Mouse (Mus musculus) MEL (cell line): ENCODE measurements around the gene Pdrg1. TPM values are rescaled to one million over a fixed set of nuclear protein-coding genes. Genes with fewer than 3 reads are reported as not detected.
A peak's percentile ranks its signal among the peaks of the same experiment; 100 is the strongest.

Experiments
- DNase-seq: peaks from one replicate; pipeline ENCODE4 v3.0.0; 2011; ENCODE audit warnings: low read depth, low spot score
- H3K27ac ChIP-seq: 2 replicates; pipeline ENCODE4 v1.5.1; 2012; ENCODE audit warnings: low read depth, mild to moderate bottlenecking, control low read depth, low read length, moderate library complexity; ENCODE audit not compliant: control insufficient read depth
- H3K27me3 ChIP-seq, 2 experiments: fragments of 150-350 bp in 1 of 2; sonication (generic) in 1 of 2; 2 replicates each; pipeline ENCODE4 v1.6.1; 2012; ENCODE audit warnings: low read length in 2 of 2, mild to moderate bottlenecking in 2 of 2, improper control_type of control experiment in 1 of 2, moderate library complexity in 1 of 2; ENCODE audit not compliant: insufficient read depth in 2 of 2, control insufficient read depth in 1 of 2
- H3K36me3 ChIP-seq, 2 experiments: 2 replicates each; pipeline ENCODE4 v1.6.1; 2012 to 2014; ENCODE audit warnings: low read length in 2 of 2, improper control_type of control experiment in 1 of 2, inconsistent platforms in 1 of 2, mild to moderate bottlenecking in 1 of 2; ENCODE audit not compliant: insufficient read depth in 2 of 2, control insufficient read depth in 1 of 2
- H3K4me1 ChIP-seq, 2 experiments: fragments of 150-350 bp in 1 of 2; sonication (generic) in 1 of 2; 2 replicates each; pipeline ENCODE4 v1.6.1; 2012; ENCODE audit warnings: low read length in 2 of 2, improper control_type of control experiment in 1 of 2, mild to moderate bottlenecking in 1 of 2; ENCODE audit not compliant: insufficient read depth in 2 of 2, control insufficient read depth in 1 of 2
- H3K4me3 ChIP-seq, 2 experiments: fragments of 150-350 bp in 1 of 2; sonication (generic) in 1 of 2; 2 replicates each; pipeline ENCODE4 v1.5.1; 2012; ENCODE audit warnings: low read depth in 2 of 2, low read length in 2 of 2, mild to moderate bottlenecking in 2 of 2, moderate library complexity in 2 of 2, control low read depth in 1 of 2, improper control_type of control experiment in 1 of 2; ENCODE audit not compliant: control insufficient read depth in 1 of 2, insufficient read depth in 1 of 2
- H3K79me2 ChIP-seq: 2 replicates; pipeline ENCODE4 v1.6.1; 2012; ENCODE audit warnings: mild to moderate bottlenecking, low read length, moderate library complexity; ENCODE audit not compliant: control insufficient read depth, poor library complexity, insufficient read depth
- H3K9ac ChIP-seq: 2 replicates; pipeline ENCODE4 v1.6.1; 2012; ENCODE audit warnings: low read depth, mild to moderate bottlenecking, control low read depth, low read length, moderate library complexity; ENCODE audit not compliant: control insufficient read depth, poor library complexity, severe bottlenecking
- H3K9me3 ChIP-seq: fragments of 150-350 bp; sonication (generic); replicated peaks from 2 replicates; pipeline ENCODE4 v1.6.1; 2012; ENCODE audit warnings: mild to moderate bottlenecking, low read length, improper control_type of control experiment, moderate library complexity; ENCODE audit not compliant: insufficient read depth
- BHLHE40 ChIP-seq: IDR thresholded peaks from 2 replicates; pipeline ENCODE4 v1.6.1; 2012; ENCODE audit warnings: low read depth, mild to moderate bottlenecking, inconsistent platforms, low read length, improper control_type of control experiment, borderline replicate concordance
- CHD2 ChIP-seq: IDR thresholded peaks from 2 replicates; pipeline ENCODE4 v1.6.1; 2011; ENCODE audit warnings: low read length, improper control_type of control experiment
- CTCF ChIP-seq, 3 experiments: IDR thresholded peaks in 2 of 3; conservative IDR thresholded peaks in 1 of 3; 2 replicates each; pipeline ENCODE4 v1.5.1; 2011 to 2012; ENCODE audit warnings: low read length in 3 of 3, low read depth in 2 of 3, mild to moderate bottlenecking in 2 of 3, improper control_type of control experiment in 1 of 3, inconsistent platforms in 1 of 3, mixed read lengths in 1 of 3, moderate library complexity in 1 of 3; ENCODE audit not compliant: control insufficient read depth in 1 of 3, insufficient read depth in 1 of 3, poor library complexity in 1 of 3, severe bottlenecking in 1 of 3
- E2F4 ChIP-seq: IDR thresholded peaks from 2 replicates; pipeline ENCODE4 v1.6.1; 2011; ENCODE audit warnings: low read depth, low read length, improper control_type of control experiment, borderline replicate concordance
- ELF1 ChIP-seq: IDR thresholded peaks from 2 replicates; pipeline ENCODE4 v1.6.1; 2014; ENCODE audit warnings: low read depth, mild to moderate bottlenecking, inconsistent platforms, low read length, improper control_type of control experiment, moderate library complexity
- ETS1 ChIP-seq: IDR thresholded peaks from 2 replicates; pipeline ENCODE4 v1.6.1; 2012; ENCODE audit warnings: low read depth, mild to moderate bottlenecking, inconsistent platforms, low read length, improper control_type of control experiment, moderate library complexity
- GABPA ChIP-seq: IDR thresholded peaks from 2 replicates; pipeline ENCODE4 v1.6.1; 2012; ENCODE audit warnings: low read depth, mild to moderate bottlenecking, inconsistent platforms, low read length, improper control_type of control experiment, moderate library complexity
- GATA1 ChIP-seq: IDR thresholded peaks from 2 replicates; pipeline ENCODE4 v1.6.1; 2011; ENCODE audit warnings: low read depth, low read length, improper control_type of control experiment
- HCFC1 ChIP-seq: IDR thresholded peaks from 2 replicates; pipeline ENCODE4 v1.6.1; 2012; ENCODE audit warnings: low read depth, mild to moderate bottlenecking, inconsistent platforms, low read length, improper control_type of control experiment, moderate library complexity
- JUND ChIP-seq: IDR thresholded peaks from 2 replicates; pipeline ENCODE4 v1.6.1; 2011; ENCODE audit warnings: low read depth, mild to moderate bottlenecking, improper control_type of control experiment, low read length
- KAT2A ChIP-seq: conservative IDR thresholded peaks from 2 replicates; pipeline ENCODE4 v1.6.1; 2012; ENCODE audit warnings: low read depth, low read length, improper control_type of control experiment, inconsistent platforms
- MAFK ChIP-seq: IDR thresholded peaks from 2 replicates; pipeline ENCODE4 v1.6.1; 2011; ENCODE audit warnings: low read depth, mild to moderate bottlenecking, low read length, improper control_type of control experiment, borderline replicate concordance
- MAX ChIP-seq: IDR thresholded peaks from 2 replicates; pipeline ENCODE4 v1.6.1; 2011; ENCODE audit warnings: low read length, improper control_type of control experiment
- MAZ ChIP-seq: IDR thresholded peaks from 2 replicates; pipeline ENCODE4 v1.6.1; 2012; ENCODE audit warnings: low read depth, mild to moderate bottlenecking, inconsistent platforms, low read length, improper control_type of control experiment
- MEF2A ChIP-seq: IDR thresholded peaks from 2 replicates; pipeline ENCODE4 v1.6.1; 2014; ENCODE audit warnings: low read depth, mild to moderate bottlenecking, inconsistent platforms, low read length, improper control_type of control experiment; ENCODE audit not compliant: poor library complexity, insufficient replicate concordance, severe bottlenecking; ENCODE audit errors: extremely low read depth
- MXI1 ChIP-seq: IDR thresholded peaks from 2 replicates; pipeline ENCODE4 v1.6.1; 2011; ENCODE audit warnings: mild to moderate bottlenecking, low read depth, low read length, improper control_type of control experiment
- MYC ChIP-seq: IDR thresholded peaks from 2 replicates; pipeline ENCODE4 v1.6.1; 2011; ENCODE audit warnings: low read depth, mild to moderate bottlenecking, low read length, improper control_type of control experiment, moderate library complexity
- NELFE ChIP-seq: IDR thresholded peaks from 2 replicates; pipeline ENCODE4 v1.6.1; 2011; ENCODE audit warnings: low read depth, low read length, improper control_type of control experiment
- NRF1 ChIP-seq: IDR thresholded peaks from 2 replicates; pipeline ENCODE4 v1.6.1; 2014; ENCODE audit warnings: low read depth, mild to moderate bottlenecking, inconsistent platforms, low read length, improper control_type of control experiment, moderate library complexity; ENCODE audit not compliant: poor library complexity, insufficient read depth, severe bottlenecking
- POLR2A ChIP-seq, 2 experiments: IDR thresholded peaks; 2 replicates each; pipeline ENCODE4 v1.6.1; 2011 to 2012; ENCODE audit warnings: low read length in 2 of 2, mild to moderate bottlenecking in 2 of 2, control low read depth in 1 of 2, improper control_type of control experiment in 1 of 2, low read depth in 1 of 2, moderate library complexity in 1 of 2; ENCODE audit not compliant: control insufficient read depth in 1 of 2, insufficient read depth in 1 of 2, poor library complexity in 1 of 2
- POLR2AphosphoS2 ChIP-seq: IDR thresholded peaks from 2 replicates; pipeline ENCODE4 v1.6.1; 2011; ENCODE audit warnings: low read length, improper control_type of control experiment
- POLR2AphosphoS5 ChIP-seq: IDR thresholded peaks from 2 replicates; pipeline ENCODE4 v1.6.1; 2012; ENCODE audit warnings: low read depth, borderline replicate concordance, mild to moderate bottlenecking, inconsistent platforms, low read length, moderate library complexity, mixed read lengths
- RAD21 ChIP-seq: IDR thresholded peaks from 2 replicates; pipeline ENCODE4 v1.6.1; 2011; ENCODE audit warnings: mild to moderate bottlenecking, low read depth, low read length, improper control_type of control experiment
- RCOR1 ChIP-seq: IDR thresholded peaks from 2 replicates; pipeline ENCODE4 v1.6.1; 2012; ENCODE audit warnings: low read depth, mild to moderate bottlenecking, inconsistent platforms, low read length, improper control_type of control experiment
- SIN3A ChIP-seq: IDR thresholded peaks from 2 replicates; pipeline ENCODE4 v1.6.1; 2012; ENCODE audit warnings: low read length, improper control_type of control experiment, inconsistent platforms
- SMC3 ChIP-seq: IDR thresholded peaks from 2 replicates; pipeline ENCODE4 v1.6.1; 2011; ENCODE audit warnings: low read depth, low read length, improper control_type of control experiment
- TCF12 ChIP-seq: IDR thresholded peaks from 2 replicates; pipeline ENCODE4 v1.6.1; 2014; ENCODE audit warnings: low read depth, mild to moderate bottlenecking, inconsistent platforms, low read length, improper control_type of control experiment, moderate library complexity
- UBTF ChIP-seq: IDR thresholded peaks from 2 replicates; pipeline ENCODE4 v1.6.1; 2012; ENCODE audit warnings: low read depth, mild to moderate bottlenecking, inconsistent platforms, low read length, improper control_type of control experiment, moderate library complexity, borderline replicate concordance; ENCODE audit not compliant: insufficient read depth
- USF1 ChIP-seq: IDR thresholded peaks from 2 replicates; pipeline ENCODE4 v1.6.1; 2014; ENCODE audit warnings: low read depth, mild to moderate bottlenecking, inconsistent platforms, low read length, improper control_type of control experiment, moderate library complexity
- USF2 ChIP-seq, 2 experiments: IDR thresholded peaks; 2 replicates each; pipeline ENCODE4 v1.6.1; 2011 to 2012; ENCODE audit warnings: improper control_type of control experiment in 2 of 2, low read length in 2 of 2, borderline replicate concordance in 1 of 2, inconsistent platforms in 1 of 2, low read depth in 1 of 2, mild to moderate bottlenecking in 1 of 2; ENCODE audit not compliant: insufficient read depth in 1 of 2
- ZC3H11A ChIP-seq: IDR thresholded peaks from 2 replicates; pipeline ENCODE4 v1.6.1; 2012; ENCODE audit warnings: low read depth, mild to moderate bottlenecking, inconsistent platforms, low read length, improper control_type of control experiment
- ZKSCAN1 ChIP-seq: IDR thresholded peaks from 2 replicates; pipeline ENCODE4 v1.6.1; 2012; ENCODE audit warnings: low read depth, mild to moderate bottlenecking, inconsistent platforms, low read length, improper control_type of control experiment, moderate library complexity
- ZMIZ1 ChIP-seq: IDR thresholded peaks from 2 replicates; pipeline ENCODE4 v1.6.1; 2012; ENCODE audit warnings: low read depth, mild to moderate bottlenecking, inconsistent platforms, low read length, improper control_type of control experiment, moderate library complexity
- ZNF384 ChIP-seq: IDR thresholded peaks from 2 replicates; pipeline ENCODE4 v1.6.1; 2012; ENCODE audit warnings: low read depth, mild to moderate bottlenecking, inconsistent platforms, low read length, improper control_type of control experiment
- polyA plus RNA-seq, 2 experiments: library from polyadenylated mRNA; stranded (reverse) in 1 of 2; unstranded in 1 of 2; fragments of >175 nt in 1 of 2; fragments of >200 nt in 1 of 2; gene quantifications; 2 replicates each; pipeline versions ENCODE4 v1.2.1 to v1.2.4; 2012; ENCODE audit warnings: low replicate concordance in 2 of 2, low read depth in 1 of 2; ENCODE audit not compliant: insufficient read length in 2 of 2, insufficient read depth in 1 of 2, missing spikeins in 1 of 2
- total RNA-seq: library from RNA; depleted of rRNA; stranded (reverse); fragments of 300-350 nt; gene quantifications from 2 replicates; pipeline ENCODE4 v1.2.3, GENCODE M21; 2012; rRNA removed

The Pdrg1 gene
- total RNA-seq (48.3 and 62.2 TPM in 2 replicates), polyA plus RNA-seq (10 to 100 TPM in 1 of 2 experiments, not detected in 1; 67.2 TPM)

- Histone ChIP-seq H3K9ac (peak within 1 kb of the TSS; percentile 73), H3K9me3 (no peaks in the 10 kb centered on the region), H3K4me1 (no peaks in the 10 kb centered on the region), H3K27me3 (peaks cover 0 to 5% of the 10 kb centered on the region in 2 experiments), H3K36me3 (peaks cover 0 to 10% of the 10 kb centered on the region in 2 experiments; a peak in 2 of 4 replicates), H3K27ac (no peak within 1 kb of the TSS), H3K79me2 (peaks cover 9% of the 10 kb centered on the region), H3K4me3 (peak within 1 kb of the TSS; percentile 80 to 94)
- peak; percentile 96 for DNase-seq
- TF ChIP-seq ZMIZ1 (peak; percentile 58; the same call in 1 of the 2 replicates), SMC3 (peak; percentile 40), ZC3H11A (no peak), E2F4 (no peak), TCF12 (peak; percentile 54; the same call in 1 of the 2 replicates), ETS1 (no peak; the same call in 1 of the 2 replicates), ZKSCAN1 (no peak), NELFE (peak; percentile 95), BHLHE40 (0 out of 2 replicates have a peak, but pooled peaks have one; percentile 12), NRF1 (peak; percentile 97), USF2 (IDR thresholded peaks at IDR 0.05; ENCODE audit: borderline replicate concordance in 1 of 2, insufficient read depth in 1 of 2, low read depth in 1 of 2, low read length in 2 of 2) (no peak), GABPA (no peak), HCFC1 (peak; percentile 86), POLR2AphosphoS2 (peak; percentile 90), CTCF (IDR thresholded peaks at IDR 0.05 in 2 of 3, conservative IDR thresholded peaks at IDR 0.05 in 1 of 3; ENCODE audit: control insufficient read depth in 1 of 3, insufficient read depth in 1 of 3, low read depth in 2 of 3, low read length in 3 of 3, poor library complexity in 1 of 3, severe bottlenecking in 1 of 3) (peak; percentile 83 to 94 (median 91)), MAX (peak; percentile 90), CHD2 (no peak), JUND (no peak), MXI1 (peak; percentile 97), MAFK (no peak), MAZ (peak; percentile 100), MEF2A (no peak), POLR2AphosphoS5 (no peak), ELF1 (peak; percentile 89), MYC (peak; percentile 87), POLR2A (IDR thresholded peaks at IDR 0.05; ENCODE audit: control insufficient read depth in 1 of 2, insufficient read depth in 1 of 2, low read depth in 1 of 2, low read length in 2 of 2, poor library complexity in 1 of 2) (peak; percentile 76 to 97; a peak in 3 of 4 replicates), ZNF384 (no peak), UBTF (no peak), RCOR1 (0 out of 2 replicates have a peak, but pooled peaks have one; percentile 15), USF1 (peak; percentile 48), KAT2A (peak; percentile 35; the same call in 1 of the 2 replicates), RAD21 (peak; percentile 51), SIN3A (peak; percentile 84), GATA1 (no peak)
Observed at GRCm38 (mm10) chr2:153014758-153015593, at the start of gene Pdrg1. TSS of gene Pdrg1 (minus strand) at chr2:153015427.
